Mouse (Mus musculus): ENCODE measurements at regions not wholly inside any gene's neighbourhood (a gene's known extent, or its start where the extent isn't known, plus 50 kb on each side); places are given as distances from the start of the nearest gene placed in this dataset.

- WGBS, result 67% methylated on average over 6 of the region's 6 CpGs
- Histone ChIP-seq H3K4me1 (ENCODE audit: control insufficient read depth, insufficient read depth, low read length) (no peaks in the 10 kb centered on the region), H3K4me2 (replicated peaks; ENCODE audit: low read depth, low read length) (no peak overlapping the region), H3K9me3 (ENCODE audit: control insufficient read depth, low read length) (no peaks in the 10 kb centered on the region), H3K36me3 (ENCODE audit: control insufficient read depth, insufficient read depth, low read length) (no peaks in the 10 kb centered on the region), H3K4me3 (ENCODE audit: low read length) (no peak overlapping the region), H3K27ac (ENCODE audit: low read depth, low read length) (no peak overlapping the region), H3K9ac (ENCODE audit: low read depth, low read length) (no peak overlapping the region), H3K27me3 (ENCODE audit: control insufficient read depth, insufficient read depth, low read length) (no peaks in the 10 kb centered on the region)
- no peak for ATAC-seq (ENCODE audit: low FRiP score, low TSS enrichment)
Measured at GRCm38 (mm10) chr10:16508161-16508560, 1214.9 kb upstream of the Cited2 start.

- no peaks in the 10 kb centered on the region for H3K9me3 ChIP-seq (ENCODE audit: control insufficient read depth, low read length)
- no peaks in the 10 kb centered on the region for H3K4me1 ChIP-seq (ENCODE audit: control insufficient read depth, insufficient read depth, low read length)
- 65% methylated on average over 2 of the region's 2 CpGs for WGBS
- ATAC-seq (ENCODE audit: low FRiP score, low TSS enrichment), result no peak
- H3K36me3 ChIP-seq (ENCODE audit: control insufficient read depth, insufficient read depth, low read length), result no peaks in the 10 kb centered on the region
- no peak overlapping the region for H3K4me2 ChIP-seq (replicated peaks; ENCODE audit: low read depth, low read length)
- no peak overlapping the region for H3K27ac ChIP-seq (ENCODE audit: low read depth, low read length)
- H3K4me3 ChIP-seq (ENCODE audit: low read length), result no peak overlapping the region
- no peak overlapping the region for H3K9ac ChIP-seq (ENCODE audit: low read depth, low read length)
- H3K27me3 ChIP-seq (ENCODE audit: control insufficient read depth, insufficient read depth, low read length), result no peaks in the 10 kb centered on the region
Measured at GRCm38 (mm10) chr10:16514656-16515055, 1208.4 kb upstream of the Cited2 start.

- Histone ChIP-seq H3K27ac (ENCODE audit: low read depth, low read length) (no peak overlapping the region), H3K4me2 (replicated peaks; ENCODE audit: low read depth, low read length) (no peak overlapping the region), H3K36me3 (ENCODE audit: control insufficient read depth, insufficient read depth, low read length) (no peaks in the 10 kb centered on the region), H3K4me3 (ENCODE audit: low read length) (no peak overlapping the region), H3K4me1 (ENCODE audit: control insufficient read depth, insufficient read depth, low read length) (no peaks in the 10 kb centered on the region), H3K27me3 (ENCODE audit: control insufficient read depth, insufficient read depth, low read length) (no peaks in the 10 kb centered on the region), H3K9ac (ENCODE audit: low read depth, low read length) (no peak overlapping the region), H3K9me3 (ENCODE audit: control insufficient read depth, low read length) (no peaks in the 10 kb centered on the region)
- no peak for ATAC-seq (ENCODE audit: low FRiP score, low TSS enrichment)
Measured at GRCm38 (mm10) chr10:16521895-16522294, 1201.1 kb upstream of the Cited2 start.

- H3K36me3 ChIP-seq (ENCODE audit: control insufficient read depth, insufficient read depth, low read length), result no peaks in the 10 kb centered on the region
- no peak overlapping the region for H3K9ac ChIP-seq (ENCODE audit: low read depth, low read length)
- no peak for ATAC-seq (ENCODE audit: low FRiP score, low TSS enrichment)
- no peaks in the 10 kb centered on the region for H3K9me3 ChIP-seq (ENCODE audit: control insufficient read depth, low read length)
- H3K4me3 ChIP-seq (ENCODE audit: low read length), result no peak overlapping the region
- H3K4me2 ChIP-seq (replicated peaks; ENCODE audit: low read depth, low read length), result no peak overlapping the region
- H3K27ac ChIP-seq (ENCODE audit: low read depth, low read length), result no peak overlapping the region
- WGBS, result 89% methylated on average over 1 of the region's 1 CpGs
- H3K27me3 ChIP-seq (ENCODE audit: control insufficient read depth, insufficient read depth, low read length), result no peaks in the 10 kb centered on the region
- H3K4me1 ChIP-seq (ENCODE audit: control insufficient read depth, insufficient read depth, low read length), result no peaks in the 10 kb centered on the region
Measured at GRCm38 (mm10) chr10:16524101-16524500, 1198.9 kb upstream of the Cited2 start.

- Histone ChIP-seq H3K4me3 (ENCODE audit: low read length) (no peak overlapping the region), H3K9me3 (ENCODE audit: control insufficient read depth, low read length) (no peaks in the 10 kb centered on the region), H3K4me2 (replicated peaks; ENCODE audit: low read depth, low read length) (no peak overlapping the region), H3K36me3 (ENCODE audit: control insufficient read depth, insufficient read depth, low read length) (no peaks in the 10 kb centered on the region), H3K27me3 (ENCODE audit: control insufficient read depth, insufficient read depth, low read length) (no peaks in the 10 kb centered on the region), H3K9ac (ENCODE audit: low read depth, low read length) (no peak overlapping the region), H3K27ac (ENCODE audit: low read depth, low read length) (no peak overlapping the region), H3K4me1 (ENCODE audit: control insufficient read depth, insufficient read depth, low read length) (no peaks in the 10 kb centered on the region)
- WGBS, result 52% methylated on average over 1 of the region's 1 CpGs
- no peak for ATAC-seq (ENCODE audit: low FRiP score, low TSS enrichment)
Measured at GRCm38 (mm10) chr10:16527693-16528092, 1195.3 kb upstream of the Cited2 start.

GRCm38 (mm10) chr10:16537660-16538059 is 1185.4 kb upstream of the Cited2 start:
- H3K9ac ChIP-seq (ENCODE audit: low read depth, low read length), result no peak overlapping the region
- H3K27ac ChIP-seq (ENCODE audit: low read depth, low read length), result no peak overlapping the region
- H3K36me3 ChIP-seq (ENCODE audit: control insufficient read depth, insufficient read depth, low read length), result no peaks in the 10 kb centered on the region
- no peak overlapping the region for H3K4me3 ChIP-seq (ENCODE audit: low read length)
- H3K4me2 ChIP-seq (replicated peaks; ENCODE audit: low read depth, low read length), result no peak overlapping the region
- no peaks in the 10 kb centered on the region for H3K27me3 ChIP-seq (ENCODE audit: control insufficient read depth, insufficient read depth, low read length)
- no peak for ATAC-seq (ENCODE audit: low FRiP score, low TSS enrichment)
- 52% methylated on average over 3 of the region's 3 CpGs for WGBS
- no peaks in the 10 kb centered on the region for H3K4me1 ChIP-seq (ENCODE audit: control insufficient read depth, insufficient read depth, low read length)
- H3K9me3 ChIP-seq (ENCODE audit: control insufficient read depth, low read length), result no peaks in the 10 kb centered on the region

GRCm38 (mm10) chr10:16538379-16538778 is 1184.6 kb upstream of the Cited2 start:
- Histone ChIP-seq H3K9ac (ENCODE audit: low read depth, low read length) (no peak overlapping the region), H3K27me3 (ENCODE audit: control insufficient read depth, insufficient read depth, low read length) (no peaks in the 10 kb centered on the region), H3K4me1 (ENCODE audit: control insufficient read depth, insufficient read depth, low read length) (no peaks in the 10 kb centered on the region), H3K27ac (ENCODE audit: low read depth, low read length) (no peak overlapping the region), H3K36me3 (ENCODE audit: control insufficient read depth, insufficient read depth, low read length) (no peaks in the 10 kb centered on the region), H3K4me2 (replicated peaks; ENCODE audit: low read depth, low read length) (no peak overlapping the region), H3K9me3 (ENCODE audit: control insufficient read depth, low read length) (no peaks in the 10 kb centered on the region), H3K4me3 (ENCODE audit: low read length) (no peak overlapping the region)
- ATAC-seq (ENCODE audit: low FRiP score, low TSS enrichment), result no peak
- 50% methylated on average over 1 of the region's 1 CpGs for WGBS

- ATAC-seq (ENCODE audit: low FRiP score, low TSS enrichment), result peak; percentile 76; the same call in 1 of the 2 replicates
- H3K9me3 ChIP-seq (ENCODE audit: control insufficient read depth, low read length), result no peaks in the 10 kb centered on the region
- no peak overlapping the region for H3K4me2 ChIP-seq (replicated peaks; ENCODE audit: low read depth, low read length)
- H3K9ac ChIP-seq (ENCODE audit: low read depth, low read length), result no peak overlapping the region
- no peak overlapping the region for H3K27ac ChIP-seq (ENCODE audit: low read depth, low read length)
- 0% methylated on average over 1 of the region's 1 CpGs for WGBS
- H3K27me3 ChIP-seq (ENCODE audit: control insufficient read depth, insufficient read depth, low read length), result no peaks in the 10 kb centered on the region
- H3K4me1 ChIP-seq (ENCODE audit: control insufficient read depth, insufficient read depth, low read length), result no peaks in the 10 kb centered on the region
- no peaks in the 10 kb centered on the region for H3K36me3 ChIP-seq (ENCODE audit: control insufficient read depth, insufficient read depth, low read length)
- no peak overlapping the region for H3K4me3 ChIP-seq (ENCODE audit: low read length)
Measured at GRCm38 (mm10) chr10:16545445-16545844, 1177.6 kb upstream of the Cited2 start.

- H3K27me3 ChIP-seq (ENCODE audit: control insufficient read depth, insufficient read depth, low read length), result no peaks in the 10 kb centered on the region
- no peaks in the 10 kb centered on the region for H3K4me1 ChIP-seq (ENCODE audit: control insufficient read depth, insufficient read depth, low read length)
- no peaks in the 10 kb centered on the region for H3K9me3 ChIP-seq (ENCODE audit: control insufficient read depth, low read length)
- WGBS, result 40% methylated on average over 3 of the region's 3 CpGs
- ATAC-seq (ENCODE audit: low FRiP score, low TSS enrichment), result peak; percentile 83
- no peak overlapping the region for H3K4me2 ChIP-seq (replicated peaks; ENCODE audit: low read depth, low read length)
- no peak overlapping the region for H3K9ac ChIP-seq (ENCODE audit: low read depth, low read length)
- H3K4me3 ChIP-seq (ENCODE audit: low read length), result no peak overlapping the region
- H3K36me3 ChIP-seq (ENCODE audit: control insufficient read depth, insufficient read depth, low read length), result no peaks in the 10 kb centered on the region
- no peak overlapping the region for H3K27ac ChIP-seq (ENCODE audit: low read depth, low read length)
Measured at GRCm38 (mm10) chr10:16552861-16553635, 1170.0 kb upstream of the Cited2 start.
